Mouse (Mus musculus) CH12.LX (cell line): ENCODE measurements around the gene Rora. TPM values are rescaled to one million over a fixed set of nuclear protein-coding genes. Genes with fewer than 3 reads are reported as not detected.

ENCODE experiments used
- DNase-seq: peaks from one replicate; pipeline ENCODE4 v3.0.0-alpha.2; 2013; ENCODE audit errors: extremely low read depth
- H3K27ac ChIP-seq: 2 replicates; pipeline ENCODE4 v1.5.1; 2012; ENCODE audit warnings: low read depth, mild to moderate bottlenecking, control low read depth, moderate library complexity; ENCODE audit not compliant: insufficient read depth
- H3K27me3 ChIP-seq: replicated peaks from 2 replicates; pipeline ENCODE3; 2012; ENCODE audit warnings: inconsistent platforms
- H3K36me3 ChIP-seq, 2 experiments: replicated peaks in 1 of 2; 2 replicates each; pipeline versions ENCODE3 to v1.6.1; 2012; ENCODE audit warnings: inconsistent platforms in 1 of 2, low read length in 1 of 2, mild to moderate bottlenecking in 1 of 2, mixed read lengths in 1 of 2, moderate library complexity in 1 of 2; ENCODE audit not compliant: control insufficient read depth in 1 of 2, insufficient read depth in 1 of 2
- H3K4me1 ChIP-seq, 2 experiments: 2 replicates each; pipeline ENCODE4 v1.6.1; 2012; ENCODE audit warnings: inconsistent platforms in 1 of 2, moderate library complexity in 1 of 2; ENCODE audit not compliant: insufficient read depth in 2 of 2, control insufficient read depth in 1 of 2
- H3K4me2 ChIP-seq: 2 replicates; pipeline ENCODE4 v1.6.1; 2012; ENCODE audit warnings: low read depth, mild to moderate bottlenecking, control low read depth; ENCODE audit not compliant: poor library complexity, insufficient read depth, severe bottlenecking
- H3K4me3 ChIP-seq, 3 experiments: fragments of 150-350 bp in 1 of 3; sonication (generic) in 1 of 3; replicated peaks in 1 of 3; 2 replicates each; pipeline versions ENCODE3 to v1.5.1; 2011 to 2012; ENCODE audit warnings: low read depth in 2 of 3, low read length in 2 of 3, mild to moderate bottlenecking in 2 of 3, moderate library complexity in 2 of 3, control low read depth in 1 of 3, improper control_type of control experiment in 1 of 3, inconsistent platforms in 1 of 3, mixed read lengths in 1 of 3; ENCODE audit not compliant: poor library complexity in 1 of 3
- H3K79me2 ChIP-seq: replicated peaks from 2 replicates; pipeline ENCODE4 v1.6.1; 2012; ENCODE audit warnings: mild to moderate bottlenecking, moderate library complexity; ENCODE audit not compliant: control insufficient read depth, poor library complexity, insufficient read depth, severe bottlenecking; ENCODE audit errors: extremely low read depth
- H3K9ac ChIP-seq: 2 replicates; pipeline ENCODE4 v1.6.1; 2012; ENCODE audit warnings: low read depth, mild to moderate bottlenecking, control low read depth, moderate library complexity; ENCODE audit not compliant: insufficient read depth
- H3K9me3 ChIP-seq: replicated peaks from 2 replicates; pipeline ENCODE3; 2012; ENCODE audit warnings: low read length, inconsistent platforms, mixed read lengths
- CHD1 ChIP-seq: IDR thresholded peaks from 2 replicates; pipeline ENCODE4 v1.6.1; 2012; ENCODE audit warnings: low read depth, low read length, improper control_type of control experiment, inconsistent platforms
- CHD2 ChIP-seq: IDR thresholded peaks from 2 replicates; pipeline ENCODE4 v1.6.1; 2011; ENCODE audit warnings: low read length, improper control_type of control experiment
- EP300 ChIP-seq: IDR thresholded peaks from 2 replicates; pipeline ENCODE4 v1.6.1; 2011; ENCODE audit warnings: low read length, improper control_type of control experiment
- MAFK ChIP-seq: IDR thresholded peaks from 2 replicates; pipeline ENCODE4 v1.6.1; 2011; ENCODE audit warnings: low read length, improper control_type of control experiment; ENCODE audit not compliant: insufficient replicate concordance
- MAZ ChIP-seq: IDR thresholded peaks from 2 replicates; pipeline ENCODE4 v1.6.1; 2012; ENCODE audit warnings: low read depth, mild to moderate bottlenecking, inconsistent platforms, low read length, improper control_type of control experiment, moderate library complexity
- MEF2A ChIP-seq: IDR thresholded peaks from 2 replicates; pipeline ENCODE4 v1.6.1; 2014; ENCODE audit warnings: low read depth, mild to moderate bottlenecking, inconsistent platforms, low read length, improper control_type of control experiment, borderline replicate concordance
- MXI1 ChIP-seq: IDR thresholded peaks from 2 replicates; pipeline ENCODE4 v1.6.1; 2011; ENCODE audit warnings: mild to moderate bottlenecking, low read depth, low read length, improper control_type of control experiment
- NELFE ChIP-seq: IDR thresholded peaks from 2 replicates; pipeline ENCODE4 v1.6.1; 2011; ENCODE audit warnings: low read depth, low read length, improper control_type of control experiment
- POLR2AphosphoS2 ChIP-seq: IDR thresholded peaks from 2 replicates; pipeline ENCODE4 v1.6.1; 2011; ENCODE audit warnings: low read depth, low read length, improper control_type of control experiment
- RAD21 ChIP-seq: IDR thresholded peaks from 2 replicates; pipeline ENCODE4 v1.6.1; 2011; ENCODE audit warnings: low read depth, mild to moderate bottlenecking, low read length, improper control_type of control experiment, moderate library complexity
- SIN3A ChIP-seq: IDR thresholded peaks from 2 replicates; pipeline ENCODE4 v1.6.1; 2012; ENCODE audit warnings: low read length, improper control_type of control experiment, inconsistent platforms
- SMC3 ChIP-seq: IDR thresholded peaks from 2 replicates; pipeline ENCODE4 v1.6.1; 2011; ENCODE audit warnings: low read depth, low read length, improper control_type of control experiment
- TCF12 ChIP-seq: IDR thresholded peaks from 2 replicates; pipeline ENCODE4 v1.6.1; 2014; ENCODE audit warnings: low read depth, mild to moderate bottlenecking, inconsistent platforms, low read length, improper control_type of control experiment
- UBTF ChIP-seq: IDR thresholded peaks from 2 replicates; pipeline ENCODE4 v1.6.1; 2012; ENCODE audit warnings: low read depth, mild to moderate bottlenecking, inconsistent platforms, low read length, improper control_type of control experiment, moderate library complexity
- USF2 ChIP-seq: conservative IDR thresholded peaks from 2 replicates; pipeline ENCODE4 v1.6.1; 2011; ENCODE audit warnings: low read depth, low read length, improper control_type of control experiment
- ZMIZ1 ChIP-seq: IDR thresholded peaks from 2 replicates; pipeline ENCODE4 v1.6.1; 2012; ENCODE audit warnings: low read depth, mild to moderate bottlenecking, inconsistent platforms, low read length, improper control_type of control experiment
- dilution Hi-C: fragments of 300-500 bp; cut with MboI; formaldehyde crosslinking; loops from 2 replicates; pipeline ENCODE4 v1.14.3; 2020; ENCODE audit warnings: low sequenced_read_pairs; ENCODE audit not compliant: extremely low pct_unique_long_range_greater_than_20kb, extremely low pct_ligation_motif_present
- in situ Hi-C: fragments of 300-500 bp; cut with MboI; formaldehyde crosslinking; loops from 3 replicates; pipeline ENCODE4 v1.14.3; 2019; ENCODE audit warnings: low sequenced_read_pairs, low pct_ligation_motif_present, low pct_unique_long_range_greater_than_20kb, mixed read lengths
- polyA plus RNA-seq: library from polyadenylated mRNA; unstranded; fragments of >175 nt; gene quantifications from 2 replicates; pipeline ENCODE4 v1.2.1, GENCODE M21; 2012; ENCODE audit warnings: low read depth; ENCODE audit not compliant: insufficient read length
- total RNA-seq, 2 experiments: library from RNA; depleted of rRNA; stranded (reverse); fragments of 300-350 nt in 1 of 2; fragments of >200 nt in 1 of 2; gene quantifications; 2 replicates each; pipeline ENCODE4 v1.2.3; 2012 to 2014

The Rora gene
- total and polyA plus RNA-seq, 3 experiments = 0.36 to 0.66 (median 0.64) TPM

GRCm38 (mm10) chr9:68835037-68835649 lies 181.6 kb downstream of the Rora start:
- Histone ChIP-seq H3K27me3 (no peaks in the 10 kb centered on the region), H3K4me2 (no peak overlapping the region), H3K9ac (no peak overlapping the region), H3K4me3 (no peak overlapping the region), H3K27ac (no peak overlapping the region), H3K79me2 (no peaks in the 10 kb centered on the region), H3K4me1 (no peaks in the 10 kb centered on the region), H3K9me3 (peaks cover 30% of the 10 kb centered on the region), H3K36me3 (no peaks in the 10 kb centered on the region)
- DNase-seq = no peak
- dilution Hi-C loops = no loop called here
- TF ChIP-seq SIN3A (no peak), MAZ (no peak), EP300 (no peak), MXI1 (no peak), ZMIZ1 (no peak), NELFE (no peak), UBTF (no peak), USF2 (no peak), CHD1 (no peak), CHD2 (no peak), TCF12 (no peak)
- in situ Hi-C loops = no loop called here

- Histone ChIP-seq H3K4me3 (no peak overlapping the region), H3K9me3 (peaks cover 45% of the 10 kb centered on the region), H3K9ac (no peak overlapping the region), H3K4me2 (no peak overlapping the region), H3K27ac (no peak overlapping the region), H3K4me1 (no peaks in the 10 kb centered on the region), H3K36me3 (no peaks in the 10 kb centered on the region), H3K27me3 (no peaks in the 10 kb centered on the region)
- no peak for DNase-seq
- in situ Hi-C loops = no loop called here
- dilution Hi-C loops = no loop called here
- no peak for TF ChIP-seq ZMIZ1
- TF ChIP-seq SMC3 = no peak
- TF ChIP-seq MAZ = no peak
- no peak for TF ChIP-seq POLR2AphosphoS2
- TF ChIP-seq USF2 = no peak
- no peak for TF ChIP-seq MEF2A
- TF ChIP-seq MAFK = no peak
- TF ChIP-seq RAD21 = no peak
- TF ChIP-seq, all 38 proteins: peak for 0
- H3K79me2 ChIP-seq = no peaks in the 10 kb centered on the region
Measured at GRCm38 (mm10) chr9:68842134-68842892, 188.7 kb downstream of the Rora start.
